Mouse (Mus musculus): ENCODE data around the gene Rhox7a.
A peak's percentile ranks its signal among the peaks of the same experiment; 100 is the strongest.
"Not testable (repeated sequence)": the region's sequence is repeated elsewhere in the genome, so short reads cannot be mapped to it uniquely, and the experiment has no call there.

The Rhox7a gene

GRCm38 (mm10) chrX:37831386-37831785 lies at the start of gene Rhox7a:
Gene Rhox7a (plus strand): TSS chrX:37831686.
- DNase-seq (ENCODE audit: low spot score) = not testable (repeated sequence)

GRCm38 (mm10) chrX:37807286-37808080 lies 24.0 kb upstream of the Rhox7a start:
- DNase-seq (ENCODE audit: low spot score) = no peak

GRCm38 (mm10) chrX:37809396-37809795 lies 22.1 kb upstream of the Rhox7a start:
- no peak for DNase-seq (ENCODE audit: low spot score)

- DNase-seq (ENCODE audit: low spot score) = peak; percentile 13
These were observed 20.3 kb upstream of the Rhox7a start for GRCm38 (mm10) chrX:37811179-37811578.

GRCm38 (mm10) chrX:37815665-37816064 lies 15.8 kb upstream of the Rhox7a start:
- no peak for DNase-seq (ENCODE audit: low spot score)

- DNase-seq (ENCODE audit: low spot score) = not testable (repeated sequence)
These were observed 4.9 kb upstream of the Rhox7a start, which contains the start of gene Rhox6 for GRCm38 (mm10) chrX:37826610-37827009. Gene Rhox6 (plus strand): TSS chrX:37826910.

GRCm38 (mm10) chrX:37871641-37872040 lies 40.2 kb downstream of the Rhox7a start:
- DNase-seq (ENCODE audit: low spot score) = no peak

GRCm38 (mm10) chrX:37878844-37879243 lies 47.4 kb downstream of the Rhox7a start, which contains the start of gene Rhox8:
Gene Rhox8 (minus strand): TSS chrX:37878944.
- no peak for DNase-seq (ENCODE audit: low spot score)
